Mouse (Mus musculus): ENCODE measurements around the gene Smurf2. TPM values are rescaled to one million over a fixed set of nuclear protein-coding genes. Genes with fewer than 3 reads are reported as not detected.
A peak's percentile ranks its signal among the peaks of the same experiment; 100 is the strongest.
"Not testable (repeated sequence)": the region's sequence is repeated elsewhere in the genome, so short reads cannot be mapped to it uniquely, and the experiment has no call there.

Smurf2 gene
- polyA plus RNA-seq, 1 experiment, result 0.03 TPM

- TF ChIP-seq TAL1 (IDR thresholded peaks at IDR 0.05; ENCODE audit: low read length) (no peak), GATA1 (IDR thresholded peaks at IDR 0.05; ENCODE audit: low read length) (no peak)
- Histone ChIP-seq H3K4me3 (replicated peaks) (no peak overlapping the region), H3K27me3 (ENCODE audit: control insufficient read depth) (no peaks in the 10 kb centered on the region), H3K4me1 (ENCODE audit: control insufficient read depth) (no peaks in the 10 kb centered on the region), H3K36me3 (ENCODE audit: control insufficient read depth) (peaks cover 97% of the 10 kb centered on the region), H3K9me3 (ENCODE audit: control insufficient read depth, low read length) (no peaks in the 10 kb centered on the region)
These were observed 107.9 kb downstream of the Smurf2 start for GRCm38 (mm10) chr11:106812410-106813136.

- not testable (repeated sequence) for H3K4me1 ChIP-seq (ENCODE audit: control insufficient read depth); H3K9me3 ChIP-seq (ENCODE audit: control insufficient read depth, low read length); H3K4me3 ChIP-seq (replicated peaks); H3K27me3 ChIP-seq (ENCODE audit: control insufficient read depth)
- peaks cover 85% of the 10 kb centered on the region for H3K36me3 ChIP-seq (ENCODE audit: control insufficient read depth)
These were observed 113.1 kb downstream of the Smurf2 start for GRCm38 (mm10) chr11:106807442-106807841.

- H3K36me3 ChIP-seq (ENCODE audit: control insufficient read depth), result peaks cover 86% of the 10 kb centered on the region
- H3K9me3 ChIP-seq (ENCODE audit: control insufficient read depth, low read length), result peaks cover 5% of the 10 kb centered on the region
- TF ChIP-seq TAL1 (IDR thresholded peaks at IDR 0.05; ENCODE audit: low read length) (no peak), GATA1 (IDR thresholded peaks at IDR 0.05; ENCODE audit: low read length) (no peak)
- no peak overlapping the region for H3K4me3 ChIP-seq (replicated peaks)
- no peaks in the 10 kb centered on the region for H3K4me1 ChIP-seq (ENCODE audit: control insufficient read depth)
- H3K27me3 ChIP-seq (ENCODE audit: control insufficient read depth), result no peaks in the 10 kb centered on the region
These were observed 118.4 kb downstream of the Smurf2 start for GRCm38 (mm10) chr11:106802069-106802627.

- H3K9me3 ChIP-seq (ENCODE audit: control insufficient read depth, low read length), result peaks cover 5% of the 10 kb centered on the region
- peaks cover 14% of the 10 kb centered on the region for H3K4me1 ChIP-seq (ENCODE audit: control insufficient read depth)
- TF ChIP-seq TAL1 (IDR thresholded peaks at IDR 0.05; ENCODE audit: low read length) (no peak), GATA1 (IDR thresholded peaks at IDR 0.05; ENCODE audit: low read length) (no peak)
- H3K36me3 ChIP-seq (ENCODE audit: control insufficient read depth), result peaks cover 95% of the 10 kb centered on the region
- H3K4me3 ChIP-seq (replicated peaks), result no peak overlapping the region
- no peaks in the 10 kb centered on the region for H3K27me3 ChIP-seq (ENCODE audit: control insufficient read depth)
These were observed 124.8 kb downstream of the Smurf2 start for GRCm38 (mm10) chr11:106795679-106796078.

- Histone ChIP-seq H3K4me1 (ENCODE audit: control insufficient read depth) (peaks cover 24% of the 10 kb centered on the region), H3K27me3 (ENCODE audit: control insufficient read depth) (no peaks in the 10 kb centered on the region), H3K36me3 (ENCODE audit: control insufficient read depth) (peaks cover 79% of the 10 kb centered on the region), H3K4me3 (replicated peaks) (no peak overlapping the region), H3K9me3 (ENCODE audit: control insufficient read depth, low read length) (peaks cover 5% of the 10 kb centered on the region)
- TF ChIP-seq TAL1 (IDR thresholded peaks at IDR 0.05; ENCODE audit: low read length) (no peak), GATA1 (IDR thresholded peaks at IDR 0.05; ENCODE audit: low read length) (no peak)
These were observed 126.7 kb downstream of the Smurf2 start for GRCm38 (mm10) chr11:106793846-106794245.

DNA sequence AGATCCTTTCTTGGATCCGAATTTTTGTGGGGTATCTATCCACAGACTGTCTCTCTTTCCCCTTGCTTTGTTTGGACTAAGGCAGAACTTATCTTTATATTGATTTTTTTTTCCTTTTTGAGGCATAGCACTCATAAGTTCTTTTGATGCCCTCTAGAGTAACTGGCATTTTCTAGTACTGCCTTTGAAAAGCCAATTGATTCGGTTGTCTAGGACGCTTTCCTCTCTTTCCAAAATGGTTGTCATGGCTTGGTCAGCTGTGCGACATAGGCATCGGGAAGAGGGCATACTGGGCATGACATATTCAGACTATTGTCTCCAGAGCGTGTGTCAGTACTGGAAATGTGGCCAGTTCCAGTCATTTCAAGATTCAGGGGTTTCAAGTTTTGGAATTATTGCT is 130.9 kb downstream of the Smurf2 start:
- Histone ChIP-seq H3K4me3 (replicated peaks) (peak overlapping the region; percentile 94), H3K36me3 (ENCODE audit: control insufficient read depth) (peaks cover 67% of the 10 kb centered on the region), H3K9me3 (ENCODE audit: control insufficient read depth, low read length) (no peaks in the 10 kb centered on the region), H3K4me1 (ENCODE audit: control insufficient read depth) (peaks cover 35% of the 10 kb centered on the region), H3K27me3 (ENCODE audit: control insufficient read depth) (no peaks in the 10 kb centered on the region)
- TF ChIP-seq GATA1 (IDR thresholded peaks at IDR 0.05; ENCODE audit: low read length), result no peak
- TF ChIP-seq TAL1 (IDR thresholded peaks at IDR 0.05; ENCODE audit: low read length), result no peak

GRCm38 (mm10) chr11:106788775-106789459 is 131.6 kb downstream of the Smurf2 start, which contains the start of the genes Ddx5 and Cep95:
Ddx5 (minus strand) TSS chr11:106789185.
Cep95 (plus strand) TSS chr11:106789252.
- Histone ChIP-seq H3K9me3 (ENCODE audit: control insufficient read depth, low read length) (no peaks in the 10 kb centered on the region), H3K27me3 (ENCODE audit: control insufficient read depth) (no peaks in the 10 kb centered on the region), H3K4me1 (ENCODE audit: control insufficient read depth) (peaks cover 35% of the 10 kb centered on the region), H3K36me3 (ENCODE audit: control insufficient read depth) (peaks cover 67% of the 10 kb centered on the region), H3K4me3 (replicated peaks) (peak within 1 kb of the TSS; percentile 94)
- TF ChIP-seq TAL1 (IDR thresholded peaks at IDR 0.05; ENCODE audit: low read length) (no peak), GATA1 (IDR thresholded peaks at IDR 0.05; ENCODE audit: low read length) (no peak)

GRCm38 (mm10) chr11:106788026-106788774 is 132.3 kb downstream of the Smurf2 start:
- H3K27me3 ChIP-seq (ENCODE audit: control insufficient read depth), result no peaks in the 10 kb centered on the region
- TF ChIP-seq TAL1 (IDR thresholded peaks at IDR 0.05; ENCODE audit: low read length) (no peak), GATA1 (IDR thresholded peaks at IDR 0.05; ENCODE audit: low read length) (no peak)
- H3K4me3 ChIP-seq (replicated peaks), result peak overlapping the region; percentile 94
- peaks cover 38% of the 10 kb centered on the region for H3K4me1 ChIP-seq (ENCODE audit: control insufficient read depth)
- H3K9me3 ChIP-seq (ENCODE audit: control insufficient read depth, low read length), result no peaks in the 10 kb centered on the region
- H3K36me3 ChIP-seq (ENCODE audit: control insufficient read depth), result peaks cover 67% of the 10 kb centered on the region
